Mouse (Mus musculus) brain, embryonic 14.5 days (tissue): ENCODE results near the gene Abcc3.

Experiments used
- CTCF ChIP-seq: fragments of 200-500 bp; IDR thresholded peaks from 2 replicates; pipeline ENCODE4 v1.5.1; 2012; ENCODE audit warnings: inconsistent platforms, mild to moderate bottlenecking, moderate library complexity, borderline replicate concordance; ENCODE audit not compliant: insufficient read depth, insufficient read length; ENCODE audit errors: extremely low read depth
- POLR2A ChIP-seq: fragments of 200-500 bp; IDR thresholded peaks from 2 replicates; pipeline ENCODE4 v1.6.1; 2012; ENCODE audit warnings: mild to moderate bottlenecking, inconsistent platforms, borderline replicate concordance; ENCODE audit not compliant: poor library complexity, insufficient read depth, insufficient read length, severe bottlenecking; ENCODE audit errors: extremely low read depth

GRCm38 (mm10) chr11:94346611-94347010, 46.2 kb downstream of the Abcc3 start:
- TF ChIP-seq CTCF (no peak), POLR2A (no peak)
